In the genomic region with DNA sequence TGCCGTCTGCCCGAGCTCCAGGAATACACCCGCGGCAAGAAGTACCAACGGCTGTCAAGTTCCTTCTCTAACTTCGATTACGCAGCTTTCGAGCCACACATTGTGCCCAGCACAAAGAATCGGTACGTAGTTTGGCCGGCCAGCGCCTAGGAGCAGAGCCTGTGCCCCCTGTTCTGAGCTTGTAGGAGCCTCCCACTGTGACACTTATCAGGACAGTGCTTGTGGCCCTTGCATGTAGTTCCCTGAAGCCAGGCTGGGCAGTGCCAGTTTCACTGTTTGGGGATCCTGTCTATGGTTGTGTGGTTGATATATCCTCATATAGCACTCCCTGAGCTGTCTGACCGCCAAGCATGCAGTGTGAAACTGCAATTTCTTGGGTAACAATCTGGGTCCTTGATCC, we compare ENCODE assay signal across 8 mouse cellular contexts. TPM values are rescaled to one million over a fixed set of nuclear protein-coding genes. Genes with fewer than 3 reads are reported as not detected.
DNase-seq lines count a peak whose midpoint lies in the region; ATAC-seq and TF ChIP-seq lines count a peak whose summit lies in the region.

No protein-coding gene starts in this region.

- no peak for TF ChIP-seq POLR2A in lung, adult 2 months (IDR thresholded peaks at IDR 0.05; ENCODE audit: borderline replicate concordance, extremely low read depth, low read depth, low read length)
- TF ChIP-seq POLR2A in embryonic fibroblast, embryonic 13.5 days (IDR thresholded peaks at IDR 0.05; ENCODE audit: low read depth, low read length) = no peak; the same call in 1 of the 2 replicates

- H3K27me3 ChIP-seq in limb, embryonic 11.5 days (ENCODE audit: control insufficient read depth, insufficient read depth, low read length) = no peaks in the 10 kb centered on the region
- H3K27me3 ChIP-seq in neural tube, embryonic 13.5 days = no peaks in the 10 kb centered on the region

- H3K9me3 ChIP-seq in limb, embryonic 11.5 days (ENCODE audit: control insufficient read depth, low read length) = no peaks in the 10 kb centered on the region
- H3K9me3 ChIP-seq in neural tube, embryonic 13.5 days = no peaks in the 10 kb centered on the region

- H3K4me3 ChIP-seq in lung, adult 2 months (replicated peaks; ENCODE audit: extremely low read depth, low read depth, low read length) = peak overlapping the region; percentile 89
- peak overlapping the region; percentile 51 for H3K4me3 ChIP-seq in embryonic fibroblast, embryonic 13.5 days (ENCODE audit: insufficient read depth, low read length)
- H3K4me3 ChIP-seq in limb, embryonic 11.5 days (ENCODE audit: low read depth, low read length) = peak overlapping the region; percentile 57
- peak overlapping the region; percentile 83 for H3K4me3 ChIP-seq in neural tube, embryonic 13.5 days

- peaks cover 44% of the 10 kb centered on the region for H3K36me3 ChIP-seq in limb, embryonic 11.5 days (ENCODE audit: control insufficient read depth, insufficient read depth, low read length)
- H3K36me3 ChIP-seq in neural tube, embryonic 13.5 days = peaks cover 69% of the 10 kb centered on the region

- ATAC-seq in limb, embryonic 11.5 days (ENCODE audit: insufficient number of reproducible peaks, low FRiP score, low TSS enrichment, low read depth) = no peak
- peak; percentile 7; the same call in 1 of the 2 replicates for ATAC-seq in neural tube, embryonic 13.5 days (ENCODE audit: low read depth)

- H3K27ac ChIP-seq in embryonic fibroblast, embryonic 13.5 days (ENCODE audit: insufficient read depth, low read length) = peak overlapping the region; percentile 50
- H3K27ac ChIP-seq in limb, embryonic 11.5 days (replicated peaks; ENCODE audit: low read depth, low read length) = no peak overlapping the region
- H3K27ac ChIP-seq in neural tube, embryonic 13.5 days (replicated peaks) = peak overlapping the region; percentile 80

- peak overlapping the region; percentile 62 for H3K9ac ChIP-seq in limb, embryonic 11.5 days (ENCODE audit: low read length)
- H3K9ac ChIP-seq in neural tube, embryonic 13.5 days = peak overlapping the region; percentile 85

- TF ChIP-seq CTCF in lung, adult 2 months (IDR thresholded peaks at IDR 0.05; ENCODE audit: insufficient read depth, low read length) = no peak
- TF ChIP-seq CTCF in embryonic fibroblast, embryonic 13.5 days (IDR thresholded peaks at IDR 0.05; ENCODE audit: borderline replicate concordance, insufficient read depth, low read length) = no peak

- peaks cover 8% of the 10 kb centered on the region for H3K4me1 ChIP-seq in lung, adult 2 months (ENCODE audit: control insufficient read depth, insufficient read depth, low read length)
- peaks cover 8% of the 10 kb centered on the region for H3K4me1 ChIP-seq in embryonic fibroblast, embryonic 13.5 days (ENCODE audit: control insufficient read depth, insufficient read depth, low read length)
- peaks cover 20% of the 10 kb centered on the region for H3K4me1 ChIP-seq in limb, embryonic 11.5 days (ENCODE audit: control insufficient read depth, insufficient read depth, low read length)
- H3K4me1 ChIP-seq in neural tube, embryonic 13.5 days (replicated peaks) = peaks cover 46% of the 10 kb centered on the region

- DNase-seq in lung, adult 2 months = no peak
- no peak for DNase-seq in lung, postnatal 36 days
- DNase-seq in limb, embryonic 11.5 days (ENCODE audit: low spot score) = no peak
- no peak for DNase-seq in right cerebral cortex, postnatal 25 days
- DNase-seq in layer of hippocampus, postnatal 36 days = no peak
- no peak for DNase-seq in adrenal gland, postnatal 10 days

- 1% methylated on average over 13 of the region's 13 CpGs for WGBS in lung, adult 2 months
- 3% methylated on average over 13 of the region's 13 CpGs for WGBS in limb, embryonic 11.5 days
- 3% methylated on average over 13 of the region's 13 CpGs for WGBS in neural tube, embryonic 13.5 days

- H3K4me2 ChIP-seq in limb, embryonic 11.5 days (ENCODE audit: low read depth, severe bottlenecking) = peak overlapping the region; percentile 71
- peak overlapping the region; percentile 98 for H3K4me2 ChIP-seq in neural tube, embryonic 13.5 days

RNA-seq across cellular contexts. Expression of a gene that starts 0.4 kb away (rescaled TPM):
- 65.5 and 68.0 TPM in 2 replicates for polyA plus RNA-seq in lung, adult 2 months (2012; rRNA removed)
- polyA plus RNA-seq in embryonic fibroblast, embryonic 13.5 days (2011; ENCODE audit: insufficient read length, low read depth, missing spikeins) = 38.8 and 47.8 TPM in 2 replicates
- polyA plus RNA-seq in limb, embryonic 11.5 days (2014; fragmentation: Nextera tagmentation; extraction: Ambion mirVana) = 45.0 and 47.8 TPM in 2 replicates
- polyA plus RNA-seq in neural tube, embryonic 13.5 days (2015; fragmentation: Nextera tagmentation; extraction: Ambion mirVana) = 78.8 and 86.4 TPM in 2 replicates
- total RNA-seq in layer of hippocampus, postnatal 36 days (2021) = 10 to 100 TPM; 93.3 to 97.0 TPM
- 10 to 100 TPM; 78.4 to 81.5 TPM for total RNA-seq in adrenal gland, postnatal 10 days (2021)

RNA-seq across cellular contexts. Expression of a gene that starts 0.6 kb away (rescaled TPM):
- polyA plus RNA-seq in lung, adult 2 months (2012; rRNA removed) = 18.0 and 21.0 TPM in 2 replicates
- polyA plus RNA-seq in embryonic fibroblast, embryonic 13.5 days (2011; ENCODE audit: insufficient read length, low read depth, missing spikeins) = 29.3 and 33.6 TPM in 2 replicates
- 42.2 and 45.1 TPM in 2 replicates for polyA plus RNA-seq in limb, embryonic 11.5 days (2014; fragmentation: Nextera tagmentation; extraction: Ambion mirVana)
- polyA plus RNA-seq in neural tube, embryonic 13.5 days (2015; fragmentation: Nextera tagmentation; extraction: Ambion mirVana) = 55.8 and 64.2 TPM in 2 replicates
- 10 to 100 TPM; 34.4 to 34.5 TPM for total RNA-seq in layer of hippocampus, postnatal 36 days (2021)
- total RNA-seq in adrenal gland, postnatal 10 days (2021) = 10 to 100 TPM; 27.1 to 29.8 TPM

RNA-seq across cellular contexts. Expression of a gene that starts 6.2 kb away (rescaled TPM):
- 348 and 458 TPM in 2 replicates for polyA plus RNA-seq in lung, adult 2 months (2012; rRNA removed)
- polyA plus RNA-seq in embryonic fibroblast, embryonic 13.5 days (2011; ENCODE audit: insufficient read length, low read depth, missing spikeins) = 448 and 480 TPM in 2 replicates
- polyA plus RNA-seq in limb, embryonic 11.5 days (2014; fragmentation: Nextera tagmentation; extraction: Ambion mirVana) = 757 and 772 TPM in 2 replicates
- 457 and 479 TPM in 2 replicates for polyA plus RNA-seq in neural tube, embryonic 13.5 days (2015; fragmentation: Nextera tagmentation; extraction: Ambion mirVana)
- 100 to 1,000 TPM; 242 to 247 TPM for total RNA-seq in layer of hippocampus, postnatal 36 days (2021)
- total RNA-seq in adrenal gland, postnatal 10 days (2021) = 100 to 1,000 TPM; 516 to 520 TPM

RNA-seq across cellular contexts. Expression of a gene that starts 6.3 kb away (rescaled TPM):
- 27.6 and 30.9 TPM in 2 replicates for polyA plus RNA-seq in lung, adult 2 months (2012; rRNA removed)
- polyA plus RNA-seq in embryonic fibroblast, embryonic 13.5 days (2011; ENCODE audit: insufficient read length, low read depth, missing spikeins) = 25.6 and 26.8 TPM in 2 replicates
- 46.7 and 50.7 TPM in 2 replicates for polyA plus RNA-seq in limb, embryonic 11.5 days (2014; fragmentation: Nextera tagmentation; extraction: Ambion mirVana)
- polyA plus RNA-seq in neural tube, embryonic 13.5 days (2015; fragmentation: Nextera tagmentation; extraction: Ambion mirVana) = 129 TPM in 2 replicates
- total RNA-seq in layer of hippocampus, postnatal 36 days (2021) = 10 to 100 TPM; 47.8 to 52.6 TPM
- total RNA-seq in adrenal gland, postnatal 10 days (2021) = 10 to 100 TPM; 49.3 to 50.2 TPM

RNA-seq across cellular contexts. Expression of a gene that starts 14.1 kb away (rescaled TPM):
- 6.8 and 10.1 TPM in 2 replicates for polyA plus RNA-seq in lung, adult 2 months (2012; rRNA removed)
- polyA plus RNA-seq in embryonic fibroblast, embryonic 13.5 days (2011; ENCODE audit: insufficient read length, low read depth, missing spikeins) = 21.4 and 23.3 TPM in 2 replicates
- polyA plus RNA-seq in limb, embryonic 11.5 days (2014; fragmentation: Nextera tagmentation; extraction: Ambion mirVana) = 15.2 and 16.9 TPM in 2 replicates
- polyA plus RNA-seq in neural tube, embryonic 13.5 days (2015; fragmentation: Nextera tagmentation; extraction: Ambion mirVana) = 27.6 and 29.0 TPM in 2 replicates
- total RNA-seq in layer of hippocampus, postnatal 36 days (2021) = 10 to 100 TPM; 24.5 to 25.6 TPM
- total RNA-seq in adrenal gland, postnatal 10 days (2021) = 10 to 100 TPM; 23.1 to 24.8 TPM
